Mouse (Mus musculus) right cerebral cortex, postnatal 25 days (tissue): ENCODE results near the gene Fam83b.

ENCODE experiments used
- DNase-seq: peaks from one replicate; pipeline ENCODE4 v3.0.0; 2022

Gene Fam83b

DNA sequence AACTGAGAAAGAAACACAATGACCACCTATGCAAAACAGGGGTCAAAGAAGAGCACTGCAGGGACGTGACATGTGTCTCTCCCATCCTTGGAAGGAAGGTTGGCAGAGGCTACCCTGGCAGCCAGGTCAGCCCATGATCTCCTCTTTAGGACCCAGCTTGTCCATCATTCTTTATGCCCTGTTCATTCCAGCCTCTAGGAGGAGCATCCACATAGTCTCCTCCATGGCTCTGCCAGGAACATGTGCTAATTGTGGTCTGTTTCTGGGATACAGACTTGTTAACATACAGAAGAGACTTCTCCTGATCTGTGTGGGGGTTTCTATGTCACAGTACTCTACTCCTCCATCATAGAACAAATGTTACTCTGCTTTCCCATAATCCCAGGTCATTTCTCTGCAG is 48.3 kb downstream of the Fam83b start:
- no peak for DNase-seq

DNA sequence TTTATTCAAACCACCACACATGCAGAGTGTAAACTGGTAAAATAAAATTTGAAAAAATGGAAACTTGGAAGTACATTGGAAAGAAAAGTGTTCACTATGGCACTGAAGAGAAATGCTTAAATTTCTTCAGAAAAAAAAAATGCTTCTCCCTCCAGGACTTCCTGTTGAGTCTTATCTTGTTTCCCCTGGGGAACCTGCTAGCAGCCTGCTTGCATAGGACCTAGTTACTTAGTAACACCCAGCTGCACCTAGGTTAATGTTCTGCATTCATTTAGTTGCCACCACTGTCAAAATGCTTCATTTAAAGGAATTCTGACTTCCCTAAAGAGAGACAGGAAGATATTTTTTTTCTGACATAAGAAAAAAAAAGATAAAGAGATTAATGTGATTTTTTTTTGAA is 61.3 kb downstream of the Fam83b start:
- DNase-seq, result no peak

DNA sequence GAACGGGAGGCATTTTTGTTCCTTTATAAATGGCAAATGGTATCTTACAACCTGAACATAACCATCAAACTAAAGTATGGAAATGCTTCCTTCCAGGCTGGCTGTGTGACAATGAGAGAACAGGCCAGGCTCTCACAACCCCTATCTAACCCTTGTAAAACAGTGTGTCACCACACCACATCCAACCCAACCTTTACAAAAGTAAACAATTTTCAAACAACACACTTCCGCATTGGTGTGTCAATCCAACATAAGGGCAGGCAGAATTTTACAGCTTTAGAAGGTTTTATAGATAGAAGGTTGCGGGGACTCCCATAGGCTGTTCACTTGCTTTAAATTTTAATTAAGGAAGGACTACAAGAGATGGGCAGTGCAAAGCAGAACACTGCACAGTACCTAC is 77.2 kb downstream of the Fam83b start:
- no peak for DNase-seq

GRCm38 (mm10) chr9:76480088-76480487 is 86.8 kb downstream of the Fam83b start:
- DNase-seq, result no peak

DNA sequence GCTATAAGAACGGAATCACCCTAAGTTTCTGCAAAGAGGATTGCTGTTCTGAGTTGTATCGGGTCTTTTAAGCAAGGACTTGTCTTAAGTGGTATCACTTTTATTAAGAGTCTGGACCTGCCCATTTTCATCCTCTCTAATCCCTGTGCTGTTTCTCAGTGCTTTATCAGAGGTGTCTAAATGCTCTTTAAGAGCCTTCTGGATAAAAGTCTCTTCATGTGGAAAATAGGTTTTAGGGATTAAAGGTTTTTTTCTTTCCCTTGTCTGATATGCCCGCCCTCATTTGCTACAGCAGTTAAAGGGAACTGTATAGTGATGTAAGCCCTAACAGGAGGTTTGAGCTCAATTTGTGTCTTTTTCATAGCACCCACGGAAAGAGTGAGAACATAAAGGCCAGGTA is 97.4 kb downstream of the Fam83b start:
- no peak for DNase-seq

- DNase-seq, result no peak
Observed at GRCm38 (mm10) chr9:76461547-76461946, 105.4 kb downstream of the Fam83b start.

GRCm38 (mm10) chr9:76455703-76456102 is 111.2 kb downstream of the Fam83b start:
- peak; percentile 4 for DNase-seq
